Mouse (Mus musculus): ENCODE measurements around the gene Dpp4.

Gene Dpp4

DNA sequence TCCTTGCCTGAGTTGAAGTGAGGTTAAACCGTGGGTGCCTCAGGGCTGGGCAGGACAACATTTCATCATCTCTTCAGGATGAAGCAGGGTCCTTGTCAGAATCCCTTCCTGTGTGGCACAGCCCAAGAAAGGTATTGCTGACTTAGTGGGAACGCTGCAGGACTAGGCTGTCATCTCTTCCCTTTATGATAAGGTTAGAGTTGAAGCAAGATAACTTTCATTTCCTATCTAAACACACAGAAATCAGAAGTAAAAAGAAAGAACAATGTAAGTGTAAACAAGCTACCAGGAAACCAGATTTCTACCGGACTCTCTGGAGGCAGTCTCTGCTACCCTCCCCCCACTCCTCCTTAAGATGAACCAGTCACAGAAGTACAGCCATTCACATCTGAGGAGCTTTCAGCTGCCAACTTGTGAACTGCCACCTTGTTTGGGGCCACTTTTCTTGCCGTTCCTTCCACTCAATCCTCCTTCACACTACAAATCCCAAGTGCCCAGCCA, 3.3 kb downstream of the Dpp4 start:
- DNase-seq (ENCODE audit: low spot score) = no peak

DNA sequence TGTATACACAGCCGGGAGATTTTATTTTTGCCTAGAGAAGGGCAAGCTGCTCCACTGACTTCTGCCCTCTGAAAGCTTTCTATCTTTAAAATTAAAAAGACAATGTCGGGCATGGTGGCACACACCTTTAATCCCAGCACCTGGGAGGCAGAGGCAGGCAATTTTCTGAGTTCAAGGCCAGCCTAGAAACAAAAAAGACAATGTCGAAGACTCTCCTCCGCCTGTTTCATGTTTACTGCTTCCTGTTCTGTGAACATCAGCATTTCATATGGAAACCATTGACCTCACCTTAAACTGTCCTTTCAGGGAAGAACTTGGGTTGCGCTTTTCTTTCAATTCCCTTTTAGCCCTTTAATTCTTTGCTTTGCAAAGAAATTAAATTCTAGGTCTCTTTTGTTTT, 3.8 kb downstream of the Dpp4 start:
- DNase-seq (ENCODE audit: low spot score) = no peak

DNA sequence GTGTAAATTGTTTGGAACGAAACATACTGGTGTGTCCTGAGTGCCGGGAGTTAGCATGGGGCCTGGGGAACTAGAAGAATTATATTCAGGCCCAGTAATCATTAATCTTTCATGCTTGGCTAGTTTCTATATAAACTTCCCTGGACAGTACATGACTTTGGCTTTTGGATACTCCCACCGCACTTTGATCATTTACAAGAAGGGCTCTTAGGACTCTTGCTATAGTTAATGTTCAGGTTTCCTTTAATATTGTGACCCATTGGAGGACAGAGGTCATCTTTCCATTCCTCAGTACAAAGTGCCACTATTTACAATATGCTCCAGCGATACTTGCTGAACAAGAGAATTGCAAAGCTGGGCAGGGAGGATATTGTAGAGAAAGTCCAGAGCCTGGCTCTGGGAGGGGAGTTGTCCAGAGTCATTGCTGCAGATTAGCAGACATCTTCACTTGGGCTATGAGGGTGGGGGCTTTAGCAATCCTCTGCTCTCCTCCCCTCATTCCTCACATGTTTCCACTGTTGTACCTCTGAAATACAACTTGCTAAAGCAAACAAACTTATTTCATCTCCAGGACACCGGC, 8.4 kb downstream of the Dpp4 start:
- DNase-seq (ENCODE audit: low spot score) = no peak

DNA sequence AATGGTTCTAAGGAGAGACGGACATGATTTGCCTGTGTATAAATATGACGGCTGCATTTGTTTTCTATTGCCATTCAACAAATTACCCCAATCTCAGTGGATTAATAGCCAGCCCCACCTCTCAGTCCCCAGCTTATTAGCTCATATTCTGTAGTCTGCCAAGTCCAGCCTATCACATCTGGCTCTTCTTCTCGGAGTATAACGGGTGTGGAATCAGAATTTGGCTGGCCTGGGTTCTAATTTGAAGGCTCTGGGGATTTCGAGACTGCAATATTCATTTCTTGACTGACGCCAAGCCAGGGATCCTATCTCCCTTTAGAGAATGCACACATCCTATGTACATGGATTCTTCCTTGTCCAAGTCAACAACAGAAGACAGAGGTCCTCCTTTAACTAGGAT, 11.0 kb downstream of the Dpp4 start:
- DNase-seq (ENCODE audit: low spot score) = no peak

DNA sequence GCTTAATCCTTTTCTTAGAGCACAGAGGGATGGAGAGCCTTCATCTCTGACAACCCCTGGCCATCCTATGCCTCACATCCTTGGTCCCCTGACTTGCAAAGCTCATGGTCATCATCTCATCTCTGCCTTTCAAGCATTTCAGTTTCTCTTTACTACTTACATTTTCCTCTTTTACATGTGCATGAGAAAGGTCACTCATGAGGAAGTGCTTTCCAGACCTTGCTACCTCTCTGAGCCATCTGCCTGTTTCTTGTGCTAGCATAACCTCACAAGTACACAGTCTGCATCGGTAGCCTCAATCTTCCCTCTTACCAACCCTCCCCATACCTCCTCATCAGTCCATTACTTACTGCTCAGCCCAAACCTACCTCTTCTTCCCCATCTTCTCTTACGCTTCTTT, 12.2 kb downstream of the Dpp4 start:
- no peak for DNase-seq (ENCODE audit: low spot score)

DNA sequence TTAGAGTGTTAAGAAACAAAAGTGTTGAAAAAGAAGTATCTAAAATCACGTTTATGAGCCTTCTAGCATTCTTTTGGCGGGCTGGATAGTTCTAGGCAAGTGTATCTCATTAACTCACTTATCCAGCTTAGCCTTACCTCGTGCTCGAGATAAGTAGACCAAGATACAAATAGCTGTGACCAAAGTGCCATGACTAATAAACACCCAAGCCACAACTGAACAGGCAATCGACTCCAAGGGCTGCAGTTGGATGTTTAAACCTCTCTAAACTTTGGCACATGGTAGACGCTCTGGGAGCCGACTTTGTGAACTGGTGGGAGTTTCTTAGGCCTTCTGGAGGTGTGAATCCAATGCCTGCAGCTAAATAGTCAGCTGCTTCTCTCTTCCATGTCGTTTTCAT, 12.7 kb downstream of the Dpp4 start:
- no peak for DNase-seq (ENCODE audit: low spot score)

DNA sequence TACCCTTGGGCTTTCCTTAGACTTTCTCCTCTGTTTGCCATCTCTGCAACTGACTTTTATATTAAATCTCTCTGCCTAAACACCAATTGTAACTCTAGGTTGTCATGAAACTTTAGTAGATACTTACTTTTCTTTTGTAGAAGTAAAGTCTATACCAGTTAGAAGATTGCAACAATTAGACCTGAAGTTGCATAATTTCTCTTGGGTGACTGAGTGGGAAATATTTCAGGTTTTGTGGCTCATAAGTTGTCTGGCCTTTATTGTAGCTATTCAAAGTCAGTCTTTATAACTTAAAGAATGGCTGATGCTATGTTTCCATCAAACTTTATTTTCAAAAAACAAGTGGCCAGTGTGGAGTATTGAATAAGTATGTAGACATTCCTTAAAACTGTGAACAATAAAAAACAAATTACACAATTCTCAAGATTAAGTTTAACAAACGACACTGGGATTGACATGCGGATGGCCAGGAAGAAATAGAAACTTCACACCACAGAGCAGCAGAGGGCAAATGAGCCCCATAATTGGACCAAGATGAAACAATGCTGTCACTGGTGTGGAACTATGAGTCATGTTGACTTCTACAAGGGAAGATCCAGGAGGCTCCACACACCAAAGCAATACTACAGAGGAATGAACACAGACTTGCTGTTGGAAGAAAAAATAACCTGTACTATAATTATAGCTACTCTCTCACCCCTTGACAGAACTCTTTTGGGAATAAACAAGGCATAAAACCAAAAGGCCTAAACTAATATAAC, 13.7 kb downstream of the Dpp4 start:
- no peak for DNase-seq (ENCODE audit: low spot score)

DNA sequence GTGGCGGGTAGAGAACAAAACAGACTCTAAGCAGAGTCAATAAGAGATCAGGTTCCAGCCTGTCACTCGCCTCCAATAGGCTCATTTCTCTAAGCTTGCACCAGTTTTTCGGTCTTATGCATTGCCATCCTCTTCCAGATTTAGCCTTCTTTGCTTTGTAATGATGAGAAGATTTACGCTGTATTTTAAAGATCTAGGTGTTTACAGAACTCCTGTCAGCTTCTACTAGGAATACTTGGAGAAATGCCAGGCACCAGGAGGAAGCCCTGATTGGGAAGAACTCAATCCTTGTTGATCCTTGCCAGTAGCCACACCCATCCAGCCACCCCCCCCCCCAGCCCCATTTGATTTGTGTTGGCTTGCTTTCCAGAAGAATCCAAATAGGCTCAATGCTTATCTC, 14.4 kb downstream of the Dpp4 start:
- no peak for DNase-seq (ENCODE audit: low spot score)

DNA sequence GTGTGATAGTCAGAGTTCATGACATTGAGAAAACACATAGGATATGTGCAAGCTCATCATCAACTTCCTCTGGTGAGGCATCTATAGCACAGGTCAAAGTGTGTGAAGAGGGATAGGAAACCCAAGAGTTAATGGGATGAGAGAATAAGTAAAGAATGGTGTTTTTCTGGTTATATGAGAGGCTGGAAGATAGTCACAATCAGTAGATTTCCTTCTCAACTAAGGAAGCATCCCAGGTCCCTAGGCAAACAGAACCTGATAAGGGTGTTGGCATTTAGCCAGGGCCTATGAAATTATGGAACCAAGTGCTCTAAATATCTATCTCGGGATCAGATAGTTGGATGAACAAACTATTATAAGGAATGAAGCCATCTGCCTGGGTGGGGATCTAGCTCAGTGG, 15.2 kb downstream of the Dpp4 start:
- DNase-seq (ENCODE audit: low spot score) = no peak

DNA sequence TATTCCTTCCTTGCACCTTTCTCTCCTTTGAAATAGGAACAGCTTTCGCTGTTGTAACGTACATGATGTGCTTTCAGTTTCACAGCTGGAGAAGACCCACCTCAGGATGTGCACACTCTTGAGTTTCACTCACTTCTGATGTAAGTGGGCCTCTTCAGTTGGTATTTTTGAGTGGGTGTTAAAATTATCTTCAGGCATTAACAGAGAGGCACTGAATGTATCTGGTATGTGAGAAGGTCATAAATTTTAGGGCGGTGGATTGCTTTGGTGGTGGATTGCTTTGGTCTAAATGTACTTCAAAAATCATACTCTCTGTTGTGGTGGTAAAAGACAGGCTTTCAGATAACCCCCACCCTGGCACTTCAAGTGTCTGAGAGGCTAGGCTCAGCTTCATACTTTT, 17.2 kb downstream of the Dpp4 start:
- DNase-seq (ENCODE audit: low spot score) = no peak

DNA sequence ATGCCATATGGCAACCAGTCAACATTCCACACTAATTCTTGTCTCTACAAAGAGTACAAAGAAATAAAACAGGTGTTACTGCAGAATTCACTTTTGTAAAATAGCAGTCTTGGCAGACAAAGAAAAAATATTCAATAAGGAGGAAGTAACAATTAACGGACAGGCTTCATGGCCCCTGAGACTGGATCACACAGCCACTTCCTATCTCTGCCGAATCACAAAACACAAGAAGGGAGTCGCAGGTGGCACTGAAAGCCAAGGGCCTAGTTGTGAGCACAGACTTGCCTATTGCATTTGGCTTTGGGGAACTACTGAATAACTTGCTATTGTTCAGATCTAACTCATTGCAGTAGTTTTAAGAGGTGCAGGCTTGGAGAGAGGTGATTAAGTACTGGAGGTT, 19.9 kb downstream of the Dpp4 start:
- DNase-seq (ENCODE audit: low spot score) = no peak

DNA sequence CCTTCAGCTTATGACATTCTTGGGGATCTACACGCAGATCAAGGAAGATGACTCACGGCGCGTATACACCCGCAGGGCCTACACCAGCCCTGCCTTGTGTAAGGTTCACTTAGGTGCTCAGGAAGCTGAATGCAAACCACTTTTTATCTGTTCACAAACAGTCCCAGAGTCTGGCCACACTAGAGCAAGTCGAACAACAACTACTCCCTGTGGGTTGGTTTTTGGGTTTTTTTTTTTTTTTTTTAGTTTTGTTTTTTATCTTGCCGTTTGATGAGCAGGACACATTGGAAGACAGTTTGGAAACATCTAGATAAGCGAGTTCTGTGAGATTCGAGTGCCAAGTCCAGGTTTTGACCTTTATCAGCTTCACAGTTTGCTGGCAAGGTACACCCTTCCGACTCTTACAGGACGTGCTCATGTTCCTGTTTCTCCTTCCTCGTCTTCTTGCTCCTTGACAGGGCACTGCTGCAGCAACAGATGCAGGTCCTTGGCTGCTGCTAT, 21.0 kb downstream of the Dpp4 start:
- DNase-seq (ENCODE audit: low spot score) = no peak

DNA sequence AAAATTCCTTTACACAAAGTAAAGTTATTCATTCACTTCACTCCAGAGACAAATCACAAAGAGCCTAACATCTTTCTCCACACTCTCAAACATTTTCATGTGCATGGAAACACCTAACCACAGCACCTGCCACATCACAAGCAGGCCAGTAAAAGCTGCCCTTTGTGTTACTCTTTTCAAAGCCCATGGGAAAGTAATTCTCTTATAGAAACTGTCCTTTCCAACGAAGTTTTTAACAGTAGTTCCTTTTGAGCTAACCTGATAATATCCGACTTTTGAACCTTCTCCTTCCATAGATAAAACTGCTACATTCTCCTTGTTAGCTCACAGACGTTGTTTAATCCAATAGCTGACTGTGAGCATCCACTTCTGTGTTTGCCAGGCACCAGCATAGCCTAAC, 21.7 kb downstream of the Dpp4 start:
- no peak for DNase-seq (ENCODE audit: low spot score)

DNA sequence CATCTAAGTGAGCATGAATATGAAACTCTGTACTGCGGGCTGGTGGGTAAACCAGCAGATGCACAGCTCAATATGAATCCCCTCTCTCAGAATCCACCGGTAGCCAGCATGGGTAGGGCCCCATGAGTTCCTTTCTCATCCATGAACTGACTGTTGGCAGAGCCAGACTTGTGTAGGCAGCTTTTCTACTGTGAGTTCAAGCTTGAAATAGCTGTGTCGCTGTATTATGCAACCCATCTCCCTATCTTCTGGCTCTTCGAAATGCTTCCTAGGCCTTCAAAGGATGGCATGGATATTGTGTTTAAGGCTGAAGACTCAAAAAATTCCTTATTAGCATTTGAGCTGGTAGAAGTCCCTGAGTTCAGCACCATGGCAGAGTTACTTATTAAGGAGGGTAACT, 23.2 kb downstream of the Dpp4 start:
- no peak for DNase-seq (ENCODE audit: low spot score)

DNA sequence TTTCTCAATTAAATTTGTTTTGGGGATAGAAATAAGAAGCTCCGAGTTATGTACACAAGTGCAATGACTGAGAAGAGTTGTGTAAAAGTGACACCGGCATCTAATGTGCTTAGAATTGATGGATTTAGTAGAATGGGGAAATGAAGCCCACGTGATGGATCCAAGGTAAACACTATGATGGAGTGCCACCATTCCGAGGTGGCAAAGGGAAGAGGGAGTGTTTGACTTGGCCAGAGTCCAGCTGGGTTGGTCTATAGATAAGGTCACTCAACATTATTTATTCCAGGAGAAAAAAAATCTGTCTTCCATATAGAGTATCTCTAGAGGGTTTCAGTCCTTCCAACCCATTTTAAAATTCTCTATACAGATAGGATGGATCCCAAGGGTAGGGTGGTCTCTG, 28.8 kb downstream of the Dpp4 start:
- DNase-seq (ENCODE audit: low spot score) = no peak

DNA sequence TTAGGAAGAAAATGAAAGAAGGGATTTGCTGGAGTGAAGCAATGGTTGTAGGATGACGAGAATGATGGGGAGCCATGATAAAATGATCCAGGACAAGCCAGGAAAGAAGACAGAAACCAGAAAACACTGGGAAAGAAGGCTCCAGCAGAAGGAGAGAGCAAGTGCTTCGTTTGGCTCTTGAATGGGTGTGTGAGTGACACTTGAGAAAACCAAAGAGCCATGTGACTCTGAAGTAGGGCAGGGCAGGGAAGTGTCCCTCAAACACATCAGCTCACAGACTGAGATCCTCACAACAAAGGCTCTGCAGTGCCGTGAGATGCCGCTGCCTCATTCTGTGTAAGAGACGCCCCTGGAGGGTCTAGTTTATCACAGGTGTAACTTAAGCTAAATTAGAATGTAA, 29.6 kb downstream of the Dpp4 start:
- DNase-seq (ENCODE audit: low spot score) = no peak

DNA sequence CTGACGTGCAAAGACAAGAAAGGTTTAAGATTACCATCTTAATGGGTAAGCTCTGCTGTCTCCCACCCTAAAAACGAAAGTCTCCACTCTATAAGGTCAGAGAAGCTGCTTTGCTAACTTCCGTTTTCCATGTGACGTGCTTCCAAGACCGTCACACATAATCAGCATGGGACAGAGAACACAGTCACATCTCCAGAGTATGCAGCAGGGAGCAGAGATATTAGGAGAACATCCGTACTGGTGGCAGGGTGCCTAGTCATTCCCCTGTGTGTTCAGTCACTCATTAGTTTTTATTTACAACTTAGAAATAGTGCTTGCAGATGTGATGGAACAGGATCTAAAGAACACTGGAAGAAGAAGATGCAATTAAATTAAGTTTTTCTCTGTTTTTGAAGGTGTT, 30.3 kb downstream of the Dpp4 start:
- DNase-seq (ENCODE audit: low spot score) = no peak

DNA sequence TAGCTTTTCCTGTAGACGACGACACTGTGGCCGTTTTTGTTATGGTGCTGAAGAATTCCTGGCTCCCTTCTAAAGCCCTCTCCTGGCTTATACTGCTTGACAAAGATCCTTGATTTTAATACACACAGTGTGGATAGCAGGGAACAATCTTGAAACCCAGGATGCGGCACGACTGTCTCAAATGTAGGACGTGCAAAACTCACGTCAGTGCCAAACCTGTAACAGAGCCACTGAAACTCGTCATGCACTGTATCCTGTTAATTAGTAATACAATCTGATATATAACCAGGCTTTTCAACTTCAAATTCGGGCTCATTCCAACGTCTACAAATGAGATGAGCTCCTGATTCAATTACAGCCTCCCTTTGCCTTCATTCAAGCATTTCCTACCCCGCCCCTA, 38.3 kb downstream of the Dpp4 start:
- DNase-seq (ENCODE audit: low spot score) = no peak

DNA sequence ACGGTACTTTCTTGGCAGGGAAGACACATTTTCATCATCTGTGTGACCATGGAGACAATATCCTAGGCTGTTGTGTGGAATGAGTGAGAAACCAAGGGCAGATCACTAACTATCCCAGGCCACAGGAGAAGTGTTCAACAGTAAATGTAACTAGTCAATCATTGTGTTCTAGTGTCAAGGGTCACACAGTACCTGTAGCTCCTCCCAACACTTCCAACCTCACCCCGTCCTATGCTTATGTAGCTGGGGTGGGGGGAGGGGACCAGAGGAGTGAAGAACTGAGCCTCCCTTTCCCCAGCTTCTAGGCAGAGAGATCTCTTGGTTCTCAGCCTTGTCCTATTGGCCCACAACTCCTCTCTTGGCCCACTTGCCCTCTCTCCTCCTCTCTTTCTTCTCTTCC, 42.0 kb downstream of the Dpp4 start:
- no peak for DNase-seq (ENCODE audit: low spot score)

DNA sequence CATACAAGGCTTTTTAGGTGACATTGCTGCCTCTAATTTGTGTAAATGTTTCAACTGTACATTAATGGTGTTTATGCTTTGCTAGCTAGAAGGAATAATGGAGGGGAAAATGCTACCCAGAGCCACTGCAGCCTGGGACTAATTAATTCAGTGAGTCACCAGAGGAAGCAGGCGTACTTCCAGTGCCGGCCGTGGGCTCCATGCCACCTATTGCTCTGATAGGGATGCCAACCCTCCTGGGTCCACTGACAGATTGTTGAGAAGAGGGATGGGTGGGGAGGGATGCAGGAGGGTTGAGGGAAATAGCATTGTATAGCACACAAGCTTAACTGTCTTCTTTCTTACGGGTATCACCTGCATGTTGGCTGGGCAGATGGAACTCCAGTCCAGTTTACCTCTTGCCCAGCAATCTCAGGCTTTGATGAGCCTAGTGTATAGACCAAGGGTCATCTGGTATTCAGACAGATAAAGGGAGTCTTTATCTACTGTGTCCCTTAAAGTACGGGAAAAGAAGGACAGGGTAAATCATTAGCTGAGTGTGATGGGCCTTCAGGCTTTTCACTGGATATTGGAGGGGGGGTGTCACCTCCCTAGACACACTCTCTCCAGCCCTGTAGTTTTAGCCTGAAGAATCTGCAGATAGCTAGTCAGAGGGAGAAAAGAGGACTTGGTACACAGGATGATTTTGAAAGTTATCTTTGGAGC, 43.5 kb downstream of the Dpp4 start:
- DNase-seq (ENCODE audit: low spot score) = no peak

DNA sequence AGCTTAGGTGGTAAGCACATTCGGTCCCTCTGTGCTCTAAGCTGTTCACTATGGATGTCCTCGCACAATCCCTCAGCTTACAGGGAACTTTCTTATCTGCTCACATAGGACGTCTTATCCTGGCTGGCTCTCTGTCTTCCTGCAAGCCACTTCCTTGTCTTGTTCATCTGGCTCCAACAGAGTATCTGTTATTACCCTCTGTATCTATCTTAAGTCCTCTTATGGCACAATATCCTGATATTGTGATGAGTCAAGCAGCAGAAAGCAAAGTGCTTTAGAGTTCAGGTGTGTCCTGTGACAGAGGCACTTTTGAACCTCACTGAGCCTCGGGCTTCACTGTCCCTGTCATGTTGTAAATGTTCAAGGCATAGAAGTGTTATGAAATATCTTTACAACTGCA, 48.4 kb downstream of the Dpp4 start:
- DNase-seq (ENCODE audit: low spot score) = no peak

DNA sequence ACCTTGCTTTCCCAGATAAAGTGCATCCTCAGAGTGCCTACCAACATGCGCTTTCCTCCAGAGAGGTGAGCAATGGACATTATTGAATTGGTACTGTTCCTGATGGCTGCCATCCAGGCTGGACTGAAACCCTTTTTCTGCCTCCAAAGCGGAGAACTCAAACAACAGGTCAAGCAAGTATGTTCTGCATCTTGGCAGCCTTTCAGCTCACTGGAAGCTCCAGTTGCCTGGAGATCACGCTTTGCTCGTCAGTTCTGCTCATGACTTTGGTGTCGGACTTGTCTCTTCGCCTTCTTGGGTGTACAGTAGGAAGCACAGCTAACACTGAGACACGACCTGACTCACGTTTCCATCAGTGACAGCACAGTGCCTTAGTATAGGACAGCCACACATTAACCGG, 49.8 kb downstream of the Dpp4 start:
- DNase-seq (ENCODE audit: low spot score) = peak; percentile 12

DNA sequence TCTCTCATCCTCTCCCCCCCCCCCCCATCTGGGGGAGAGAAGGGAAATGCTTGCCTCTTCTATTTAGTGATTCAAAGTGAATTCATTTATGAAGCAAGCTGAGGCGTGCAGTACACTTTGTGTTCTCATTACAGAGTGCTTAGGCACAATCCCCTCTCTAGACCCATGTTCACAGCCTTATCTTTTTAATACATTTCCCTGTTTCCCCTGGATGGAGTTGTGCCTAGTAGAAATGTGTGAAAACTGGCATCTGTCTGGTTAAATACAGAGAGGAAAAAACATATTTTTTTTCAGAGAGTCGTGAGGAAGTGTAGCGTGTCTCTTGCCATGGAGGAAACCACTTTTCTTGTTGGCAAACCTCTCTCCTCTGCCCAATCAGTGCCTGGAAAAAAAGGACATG, 50.5 kb downstream of the Dpp4 start:
- DNase-seq (ENCODE audit: low spot score) = no peak

Measured in ovary, adult 18-20 months (tissue).